Mouse (Mus musculus): ENCODE data around the gene Taf15. TPM values are rescaled to one million over a fixed set of nuclear protein-coding genes. Genes with fewer than 3 reads are reported as not detected.

Taf15 gene
- polyA plus RNA-seq, 1 experiment from 2014 or later, result 6.1 TPM

GRCm38 (mm10) chr11:83461462-83462027, 11.3 kb upstream of the Taf15 start:
- H3K4me2 ChIP-seq, result no peak overlapping the region
- ATAC-seq, result no peak
- H3K4me1 ChIP-seq, result peaks cover 13% of the 10 kb centered on the region; the same call in 1 of the 2 replicates
- no peak overlapping the region for H3K4me3 ChIP-seq
- no peak overlapping the region for H3K9ac ChIP-seq
- no peaks in the 10 kb centered on the region for H3K9me3 ChIP-seq (replicated peaks)
- 62% methylated on average over 10 of the region's 10 CpGs for WGBS (ENCODE audit: insufficient replicate concordance)
- peaks cover 69% of the 10 kb centered on the region for H3K27me3 ChIP-seq (replicated peaks)
- H3K36me3 ChIP-seq, result no peaks in the 10 kb centered on the region
- H3K27ac ChIP-seq, result no peak overlapping the region

GRCm38 (mm10) chr11:83462711-83463244, 10.1 kb upstream of the Taf15 start, which contains the start of gene Mmp28:
TSS of gene Mmp28 (minus strand) at chr11:83463071.
- WGBS (ENCODE audit: insufficient replicate concordance), result under 1% methylated on average over 42 of the region's 42 CpGs
- H3K9ac ChIP-seq, result no peak within 1 kb of the TSS; the same call in 1 of the 2 replicates
- no peaks in the 10 kb centered on the region for H3K36me3 ChIP-seq
- H3K4me3 ChIP-seq, result peak within 1 kb of the TSS; percentile 60
- H3K9me3 ChIP-seq (replicated peaks), result no peaks in the 10 kb centered on the region
- no peak within 1 kb of the TSS for H3K27ac ChIP-seq
- peaks cover 15% of the 10 kb centered on the region; the same call in 1 of the 2 replicates for H3K4me1 ChIP-seq
- peaks cover 74% of the 10 kb centered on the region for H3K27me3 ChIP-seq (replicated peaks)
- peak within 1 kb of the TSS; percentile 72 for H3K4me2 ChIP-seq
- ATAC-seq, result no peak

- no peak for ATAC-seq
- 22% methylated on average over 2 of the region's 2 CpGs for WGBS (ENCODE audit: insufficient replicate concordance)
- Histone ChIP-seq H3K36me3 (no peaks in the 10 kb centered on the region), H3K9ac (no peak overlapping the region), H3K4me2 (no peak overlapping the region), H3K4me3 (no peak overlapping the region), H3K27me3 (replicated peaks) (peaks cover 84% of the 10 kb centered on the region), H3K4me1 (peaks cover 15% of the 10 kb centered on the region; the same call in 1 of the 2 replicates), H3K9me3 (replicated peaks) (no peaks in the 10 kb centered on the region), H3K27ac (no peak overlapping the region)
Measured at GRCm38 (mm10) chr11:83465976-83466375, 6.9 kb upstream of the Taf15 start.

- WGBS (ENCODE audit: insufficient replicate concordance), result 37% methylated on average over 11 of the region's 11 CpGs
- ATAC-seq, result no peak
Measured at GRCm38 (mm10) chr11:83467120-83467652, 5.7 kb upstream of the Taf15 start.

GRCm38 (mm10) chr11:83468765-83469164, 4.1 kb upstream of the Taf15 start:
- H3K27me3 ChIP-seq (replicated peaks), result peaks cover 56% of the 10 kb centered on the region
- no peaks in the 10 kb centered on the region for H3K9me3 ChIP-seq (replicated peaks)
- no peak overlapping the region for H3K27ac ChIP-seq
- no peak overlapping the region for H3K4me2 ChIP-seq
- peaks cover 18% of the 10 kb centered on the region for H3K4me1 ChIP-seq
- no peak overlapping the region for H3K9ac ChIP-seq
- no peak for ATAC-seq
- 80% methylated on average over 3 of the region's 3 CpGs for WGBS (ENCODE audit: insufficient replicate concordance)
- H3K4me3 ChIP-seq, result no peak overlapping the region
- no peaks in the 10 kb centered on the region for H3K36me3 ChIP-seq

More at GRCm38 (mm10) chr11:83467120-83467652, 5.7 kb upstream of the Taf15 start:
- no peaks in the 10 kb centered on the region for H3K9me3 ChIP-seq (replicated peaks)
- H3K27ac ChIP-seq, result no peak overlapping the region
- H3K36me3 ChIP-seq, result no peaks in the 10 kb centered on the region
- H3K4me2 ChIP-seq, result no peak overlapping the region
- H3K4me1 ChIP-seq, result peaks cover 23% of the 10 kb centered on the region
- H3K27me3 ChIP-seq (replicated peaks), result peaks cover 72% of the 10 kb centered on the region
- no peak overlapping the region for H3K9ac ChIP-seq
- H3K4me3 ChIP-seq, result no peak overlapping the region

- Histone ChIP-seq H3K36me3 (peaks cover 15% of the 10 kb centered on the region), H3K9ac (peak overlapping the region; percentile 74), H3K27ac (peak overlapping the region; percentile 84), H3K4me1 (peaks cover 34% of the 10 kb centered on the region), H3K27me3 (replicated peaks) (peaks cover 26% of the 10 kb centered on the region), H3K4me3 (peak overlapping the region; percentile 95), H3K9me3 (replicated peaks) (no peaks in the 10 kb centered on the region), H3K4me2 (peak overlapping the region; percentile 83)
- WGBS (ENCODE audit: insufficient replicate concordance), result 72% methylated on average over 2 of the region's 2 CpGs
- ATAC-seq, result no peak
Measured at GRCm38 (mm10) chr11:83471766-83472165, 1.1 kb upstream of the Taf15 start.

GRCm38 (mm10) chr11:83473235-83474016, 540 bp downstream of the Taf15 start:
- ATAC-seq, result peak; percentile 68
- peak overlapping the region; percentile 95 for H3K4me3 ChIP-seq
- peaks cover 33% of the 10 kb centered on the region for H3K4me1 ChIP-seq
- H3K9me3 ChIP-seq (replicated peaks), result no peaks in the 10 kb centered on the region
- WGBS (ENCODE audit: insufficient replicate concordance), result under 1% methylated on average over 45 of the region's 52 CpGs
- H3K4me2 ChIP-seq, result peak overlapping the region; percentile 84
- H3K36me3 ChIP-seq, result peaks cover 26% of the 10 kb centered on the region
- H3K9ac ChIP-seq, result peak overlapping the region; percentile 95
- peak overlapping the region; percentile 84 for H3K27ac ChIP-seq
- peaks cover 14% of the 10 kb centered on the region; the same call in 1 of the 2 replicates for H3K27me3 ChIP-seq (replicated peaks)

- H3K36me3 ChIP-seq, result peaks cover 68% of the 10 kb centered on the region
- 69% methylated on average over 4 of the region's 4 CpGs for WGBS (ENCODE audit: insufficient replicate concordance)
- no peak for ATAC-seq
Measured at GRCm38 (mm10) chr11:83491488-83491887, 18.6 kb downstream of the Taf15 start.

GRCm38 (mm10) chr11:83495571-83495970, 22.7 kb downstream of the Taf15 start:
- Histone ChIP-seq H3K36me3 (peaks cover 72% of the 10 kb centered on the region), H3K4me1 (no peaks in the 10 kb centered on the region), H3K27ac (no peak overlapping the region), H3K9me3 (replicated peaks) (no peaks in the 10 kb centered on the region), H3K4me2 (no peak overlapping the region), H3K27me3 (replicated peaks) (no peaks in the 10 kb centered on the region), H3K9ac (no peak overlapping the region), H3K4me3 (no peak overlapping the region)
- WGBS (ENCODE audit: insufficient replicate concordance), result 87% methylated on average over 2 of the region's 2 CpGs
- no peak for ATAC-seq

More at GRCm38 (mm10) chr11:83491488-83491887, 18.6 kb downstream of the Taf15 start:
- Histone ChIP-seq H3K4me3 (no peak overlapping the region), H3K27ac (no peak overlapping the region), H3K4me1 (no peaks in the 10 kb centered on the region), H3K27me3 (replicated peaks) (no peaks in the 10 kb centered on the region), H3K9me3 (replicated peaks) (no peaks in the 10 kb centered on the region), H3K4me2 (no peak overlapping the region), H3K9ac (no peak overlapping the region)

- no peak for ATAC-seq
- WGBS (ENCODE audit: insufficient replicate concordance), result 88% methylated on average over 5 of the region's 5 CpGs
- no peak overlapping the region for H3K9ac ChIP-seq
- no peaks in the 10 kb centered on the region for H3K9me3 ChIP-seq (replicated peaks)
- no peak overlapping the region for H3K4me2 ChIP-seq
- peaks cover 77% of the 10 kb centered on the region for H3K36me3 ChIP-seq
- no peaks in the 10 kb centered on the region for H3K27me3 ChIP-seq (replicated peaks)
- H3K27ac ChIP-seq, result no peak overlapping the region
- H3K4me1 ChIP-seq, result no peaks in the 10 kb centered on the region
- H3K4me3 ChIP-seq, result no peak overlapping the region
Measured at GRCm38 (mm10) chr11:83504308-83504707, 31.4 kb downstream of the Taf15 start.

- H3K4me1 ChIP-seq, result no peaks in the 10 kb centered on the region
- H3K36me3 ChIP-seq, result peaks cover 33% of the 10 kb centered on the region
- no peak overlapping the region for H3K4me3 ChIP-seq
- no peaks in the 10 kb centered on the region for H3K9me3 ChIP-seq (replicated peaks)
- ATAC-seq, result no peak
- H3K27ac ChIP-seq, result no peak overlapping the region
- no peaks in the 10 kb centered on the region for H3K27me3 ChIP-seq (replicated peaks)
- H3K4me2 ChIP-seq, result no peak overlapping the region
- no peak overlapping the region for H3K9ac ChIP-seq
Measured at GRCm38 (mm10) chr11:83509521-83509920, 36.6 kb downstream of the Taf15 start.

- H3K36me3 ChIP-seq, result no peaks in the 10 kb centered on the region
- no peaks in the 10 kb centered on the region for H3K27me3 ChIP-seq (replicated peaks)
- H3K9ac ChIP-seq, result no peak overlapping the region
- H3K4me3 ChIP-seq, result no peak overlapping the region
- no peak for ATAC-seq
- H3K4me1 ChIP-seq, result no peaks in the 10 kb centered on the region
- H3K27ac ChIP-seq, result no peak overlapping the region
- H3K4me2 ChIP-seq, result no peak overlapping the region
- no peaks in the 10 kb centered on the region for H3K9me3 ChIP-seq (replicated peaks)
Measured at GRCm38 (mm10) chr11:83517153-83517552, 44.3 kb downstream of the Taf15 start.
